Mouse (Mus musculus) ES-Bruce4 (cell line): ENCODE data around the gene Tmprss9.

Experiments
- CTCF ChIP-seq: IDR thresholded peaks from one replicate; pipeline ENCODE4 v1.8.1; 2011; ENCODE audit warnings: low read depth, low read length
- EP300 ChIP-seq: IDR thresholded peaks from 2 replicates; pipeline ENCODE4 v1.6.1; 2011; ENCODE audit warnings: low read depth, low read length; ENCODE audit not compliant: insufficient read depth
- POLR2A ChIP-seq: IDR thresholded peaks from one replicate; pipeline ENCODE4 v1.8.1; 2011; ENCODE audit warnings: low read length; ENCODE audit not compliant: insufficient read depth

DNA sequence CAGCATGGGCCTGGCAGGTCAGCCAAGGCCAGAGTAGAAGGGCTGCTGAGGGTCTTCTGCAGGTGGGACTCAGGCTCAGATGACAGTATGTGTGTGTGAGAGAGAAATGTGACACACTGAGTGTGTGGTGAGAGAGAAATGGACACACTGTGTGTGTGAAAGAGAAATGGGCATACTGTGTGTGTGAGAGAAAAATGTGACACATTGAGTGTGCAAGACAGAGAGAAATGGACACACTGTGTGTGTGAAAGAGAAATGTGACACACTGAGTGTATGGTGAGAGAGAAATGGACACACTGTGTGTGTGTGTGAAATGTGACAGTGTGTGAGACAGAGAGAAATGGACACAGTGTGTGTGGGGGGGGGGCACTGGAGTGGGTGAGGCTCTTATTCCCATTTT is 40.2 kb downstream of the Tmprss9 start:
- TF ChIP-seq CTCF (no peak), POLR2A (no peak), EP300 (no peak)
